Mouse (Mus musculus): ENCODE measurements at regions not wholly inside any gene's neighbourhood (a gene's known extent, or its start where the extent isn't known, plus 50 kb on each side); places are given as distances from the start of the nearest gene placed in this dataset.

DNA sequence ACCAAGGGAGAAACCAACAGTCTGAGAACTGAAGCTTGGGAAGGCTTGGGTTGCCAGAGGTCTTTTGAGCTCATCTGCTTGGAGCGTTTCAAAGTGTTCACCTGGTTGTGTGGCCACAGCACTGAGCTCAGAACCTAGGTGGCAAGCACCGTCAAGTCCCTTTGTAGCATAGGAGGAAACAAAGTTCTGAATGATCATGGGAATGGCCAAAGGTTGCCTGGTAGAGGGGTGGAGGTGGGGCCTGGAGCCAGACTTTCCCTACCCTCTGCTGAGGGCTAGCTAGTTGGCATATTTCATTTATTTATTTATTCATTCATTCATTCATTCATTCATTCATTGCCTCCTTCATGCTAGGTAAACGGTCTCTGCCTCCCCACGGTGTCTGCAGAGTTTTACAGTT lies 134.9 kb upstream of the 1600014C23Rik start:
- ATAC-seq (replicated peaks; ENCODE audit: poor library complexity), result no peak

DNA sequence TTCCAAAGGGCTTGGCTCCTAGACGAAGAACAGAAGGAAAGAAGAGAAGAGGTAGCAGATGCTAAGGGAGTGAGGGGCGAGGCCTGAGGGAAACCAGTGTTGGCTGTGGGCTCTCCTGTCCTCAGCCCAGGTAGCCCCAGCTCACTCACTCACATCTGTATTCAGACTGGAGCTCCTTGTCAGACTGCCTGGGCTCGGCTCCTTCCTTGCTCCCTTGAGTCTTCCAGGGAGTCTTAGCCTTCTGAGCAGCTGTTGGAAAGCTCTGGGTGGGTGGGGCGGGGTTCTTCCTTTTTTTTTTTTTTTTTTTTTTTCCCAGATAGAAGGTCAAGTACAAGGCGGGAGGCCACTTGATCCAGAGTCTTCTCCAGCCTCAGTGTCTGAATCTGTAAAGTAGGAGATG lies 134.1 kb upstream of the 1600014C23Rik start:
- ATAC-seq (replicated peaks; ENCODE audit: poor library complexity), result no peak

DNA sequence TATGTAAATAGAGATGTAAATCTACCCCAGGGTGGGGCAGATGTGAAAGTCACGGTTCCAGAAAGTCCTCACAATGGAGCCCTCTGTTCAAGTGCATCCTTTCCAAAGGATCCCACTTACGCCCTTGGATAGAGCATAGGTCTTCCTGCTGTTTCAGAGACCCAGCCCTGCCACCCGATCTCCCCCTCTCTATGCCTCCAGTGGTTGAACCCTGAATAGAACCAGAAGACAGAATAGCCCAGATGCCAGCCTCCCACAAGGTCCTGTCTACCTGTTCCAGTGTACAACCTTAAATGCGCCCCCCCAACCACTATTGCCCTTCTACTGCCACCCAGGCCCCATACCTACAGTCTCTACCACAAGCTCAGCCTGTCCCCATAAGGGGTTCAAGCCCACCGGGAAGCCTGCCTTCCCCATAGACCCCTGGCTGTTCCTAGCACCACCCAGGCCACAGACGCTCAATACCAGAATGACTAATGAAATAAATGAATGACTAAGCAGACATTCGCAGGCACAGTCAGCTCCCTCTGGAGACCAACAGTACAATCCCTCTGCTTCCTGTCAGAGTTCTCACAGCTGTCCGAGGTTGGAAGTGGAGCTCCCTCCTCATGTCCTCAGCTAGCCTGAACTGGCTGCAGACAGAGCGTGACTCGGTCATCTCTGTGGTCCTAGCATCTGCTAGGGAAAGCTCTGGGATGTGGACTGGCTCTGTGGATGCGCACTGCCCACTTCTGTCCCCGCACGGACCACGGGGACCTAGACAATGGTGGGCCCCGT lies 133.4 kb upstream of the 1600014C23Rik start:
- peak; percentile 45 for ATAC-seq (replicated peaks; ENCODE audit: poor library complexity)

DNA sequence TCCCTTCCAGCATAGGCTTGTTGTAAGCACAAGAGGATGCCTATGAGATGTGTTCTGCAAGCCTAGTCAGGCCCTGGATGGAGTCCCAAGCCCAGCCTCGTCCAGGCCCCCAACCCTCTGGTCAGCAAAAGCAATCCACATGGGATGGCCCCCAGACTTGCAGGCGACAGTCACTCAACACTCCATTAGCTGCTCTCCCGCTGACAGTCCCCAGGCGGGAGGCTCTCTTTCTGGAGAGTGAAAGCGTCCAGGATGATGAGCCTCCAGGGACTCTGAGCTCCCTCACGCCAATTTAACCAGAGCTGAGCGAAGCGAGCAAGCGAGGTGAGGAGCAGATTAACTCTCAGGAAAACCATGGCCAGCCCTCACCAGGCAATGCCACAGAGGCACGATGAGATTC lies 132.7 kb upstream of the 1600014C23Rik start:
- ATAC-seq (replicated peaks; ENCODE audit: poor library complexity), result no peak

DNA sequence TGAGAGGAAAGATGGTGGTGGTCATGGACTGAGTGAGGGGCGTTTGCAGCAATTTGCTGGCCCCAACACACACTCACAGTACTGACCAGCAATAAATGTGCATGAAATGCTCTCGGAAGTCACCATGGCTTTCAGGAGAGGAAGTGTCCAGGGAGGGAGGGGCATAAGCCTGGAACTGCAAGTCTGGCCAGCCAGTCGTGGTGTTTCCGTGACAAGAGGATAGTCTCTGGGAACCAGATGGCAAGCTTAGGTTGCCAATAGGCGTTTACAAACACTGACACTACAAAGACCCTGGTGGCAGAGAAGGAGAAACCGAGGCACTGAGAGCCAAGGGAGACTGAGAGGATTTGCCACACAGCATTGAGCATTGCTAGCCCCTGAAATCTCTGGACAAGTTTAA lies 132.3 kb upstream of the 1600014C23Rik start:
- no peak for ATAC-seq (replicated peaks; ENCODE audit: poor library complexity)

DNA sequence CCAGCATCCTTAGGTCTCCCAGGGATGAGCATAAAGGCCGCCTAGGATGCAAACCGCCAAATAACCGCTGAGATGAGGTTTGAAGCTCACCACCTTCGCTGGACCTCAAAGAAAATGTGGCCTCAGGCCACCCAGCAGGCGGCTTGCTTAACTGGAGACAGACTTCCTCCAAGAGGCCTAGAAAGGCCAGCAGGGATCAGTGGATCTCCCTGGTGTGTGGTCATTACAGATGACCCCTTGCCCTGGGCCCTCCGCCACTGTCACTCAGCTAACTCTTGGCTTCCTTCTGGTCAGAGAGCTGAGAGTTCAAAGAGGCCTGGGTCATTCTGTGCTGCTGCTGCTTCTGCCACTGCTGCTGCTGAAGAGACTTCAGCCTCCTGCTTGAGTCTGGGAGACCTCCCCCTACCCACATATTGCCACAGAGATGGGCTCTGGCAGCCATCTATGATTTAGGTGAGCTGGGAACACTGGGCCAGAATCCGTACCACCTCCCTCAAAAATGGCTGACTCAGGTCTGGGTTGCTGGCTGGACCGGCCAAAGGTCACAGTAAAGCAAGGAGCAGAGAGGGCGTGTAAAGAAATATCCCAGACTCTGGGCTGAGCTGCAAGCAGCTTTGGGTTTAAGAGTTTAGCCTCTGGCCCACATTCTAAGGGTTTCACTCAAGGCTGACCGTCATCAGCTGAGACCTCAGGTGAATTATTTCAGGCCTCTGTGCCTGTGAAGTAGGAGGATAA lies 130.0 kb upstream of the 1600014C23Rik start:
- ATAC-seq (replicated peaks; ENCODE audit: poor library complexity), result no peak

DNA sequence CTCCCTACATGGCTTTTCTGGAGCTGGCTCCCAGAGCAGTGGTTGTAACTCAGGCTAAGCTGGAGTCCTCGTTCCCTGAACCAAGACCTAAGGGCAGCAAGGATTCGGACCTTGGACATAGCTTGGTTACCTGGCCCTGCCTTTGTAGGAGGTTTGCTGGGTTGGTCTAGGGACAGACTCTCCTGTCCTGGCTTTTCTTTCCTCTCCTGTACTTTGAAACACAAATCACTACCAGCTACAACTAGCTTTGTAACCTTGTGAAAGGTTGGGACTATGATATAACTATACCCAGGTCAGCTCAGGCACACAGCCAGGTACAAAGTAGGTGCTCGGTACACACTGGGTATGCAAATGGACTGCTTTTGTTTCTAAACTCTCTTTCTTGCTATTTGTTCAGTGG lies 129.4 kb upstream of the 1600014C23Rik start:
- no peak for ATAC-seq (replicated peaks; ENCODE audit: poor library complexity)

DNA sequence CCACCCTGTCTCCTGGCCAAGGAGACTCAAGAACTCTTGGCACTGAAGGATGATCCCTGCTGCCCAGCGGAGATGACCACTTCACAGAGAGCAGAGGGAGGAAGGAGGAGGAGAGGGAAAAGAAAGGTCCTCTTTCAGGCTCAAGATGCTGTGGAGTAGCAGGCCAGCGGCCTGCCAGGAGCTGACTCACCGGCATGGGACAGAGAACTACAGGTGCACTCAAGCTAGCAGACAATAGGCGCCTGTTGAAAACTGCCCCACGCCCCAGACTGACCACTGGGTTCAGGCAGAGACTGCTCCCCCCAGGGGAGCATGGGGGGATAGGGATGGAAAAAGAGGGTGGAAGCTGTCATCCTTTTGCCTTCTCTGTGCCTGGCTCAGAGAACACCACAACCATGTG lies 125.8 kb upstream of the 1600014C23Rik start:
- ATAC-seq (replicated peaks; ENCODE audit: poor library complexity), result no peak

DNA sequence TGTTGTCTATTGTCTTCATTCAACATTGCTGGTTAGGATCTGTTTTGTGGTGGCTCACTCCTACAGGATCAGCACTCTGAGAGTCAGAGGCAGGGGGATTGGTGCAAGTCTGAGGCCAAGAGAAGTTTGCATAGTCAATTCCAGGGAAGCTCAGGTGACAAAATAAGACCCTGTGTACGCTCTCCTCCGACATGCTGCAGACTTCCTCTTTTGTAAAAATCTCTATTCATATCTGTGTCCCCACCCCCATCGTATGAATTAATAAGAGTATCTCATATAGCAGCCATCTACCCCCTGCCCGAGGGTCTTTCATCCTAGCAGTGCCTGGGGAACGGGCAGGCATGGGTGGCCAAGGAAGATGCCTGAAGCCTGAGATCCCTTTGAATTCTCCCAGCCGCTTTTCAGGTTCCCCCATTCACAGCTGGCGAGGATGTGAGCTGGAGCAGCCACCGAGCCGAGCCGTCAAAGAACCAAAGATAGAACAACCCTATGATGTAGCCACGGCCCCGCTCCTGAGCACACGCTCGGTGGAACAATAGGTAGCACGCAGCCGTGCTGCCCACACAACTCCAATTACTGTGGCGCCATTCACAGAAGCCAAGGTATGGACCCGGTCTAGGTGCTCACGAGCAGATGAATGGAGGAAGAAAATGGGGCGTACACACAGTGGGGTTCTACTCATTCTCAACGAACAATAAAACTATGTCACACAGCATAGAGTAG lies 120.4 kb upstream of the 1600014C23Rik start:
- no peak for ATAC-seq (replicated peaks; ENCODE audit: poor library complexity)

DNA sequence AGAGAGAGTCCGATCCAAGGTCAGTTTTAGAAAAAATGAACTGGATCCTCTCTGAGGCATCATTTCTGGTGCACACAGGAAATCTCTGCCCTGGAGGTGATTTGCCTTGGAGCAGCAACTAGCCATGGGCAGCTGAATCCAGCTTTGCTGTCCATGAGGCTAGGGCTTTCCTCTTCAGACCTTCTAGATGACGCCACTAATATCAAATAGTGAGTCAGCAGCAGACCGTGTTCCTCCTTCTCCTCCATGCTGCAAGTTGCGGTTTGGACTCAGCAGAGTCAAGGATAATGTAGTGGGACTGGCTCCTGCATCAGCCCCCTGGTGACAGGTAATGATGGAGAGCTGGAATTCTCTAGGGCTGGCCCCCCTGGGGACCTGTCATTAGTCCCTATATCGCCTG lies 118.8 kb upstream of the 1600014C23Rik start:
- ATAC-seq (replicated peaks; ENCODE audit: poor library complexity), result peak; percentile 77

DNA sequence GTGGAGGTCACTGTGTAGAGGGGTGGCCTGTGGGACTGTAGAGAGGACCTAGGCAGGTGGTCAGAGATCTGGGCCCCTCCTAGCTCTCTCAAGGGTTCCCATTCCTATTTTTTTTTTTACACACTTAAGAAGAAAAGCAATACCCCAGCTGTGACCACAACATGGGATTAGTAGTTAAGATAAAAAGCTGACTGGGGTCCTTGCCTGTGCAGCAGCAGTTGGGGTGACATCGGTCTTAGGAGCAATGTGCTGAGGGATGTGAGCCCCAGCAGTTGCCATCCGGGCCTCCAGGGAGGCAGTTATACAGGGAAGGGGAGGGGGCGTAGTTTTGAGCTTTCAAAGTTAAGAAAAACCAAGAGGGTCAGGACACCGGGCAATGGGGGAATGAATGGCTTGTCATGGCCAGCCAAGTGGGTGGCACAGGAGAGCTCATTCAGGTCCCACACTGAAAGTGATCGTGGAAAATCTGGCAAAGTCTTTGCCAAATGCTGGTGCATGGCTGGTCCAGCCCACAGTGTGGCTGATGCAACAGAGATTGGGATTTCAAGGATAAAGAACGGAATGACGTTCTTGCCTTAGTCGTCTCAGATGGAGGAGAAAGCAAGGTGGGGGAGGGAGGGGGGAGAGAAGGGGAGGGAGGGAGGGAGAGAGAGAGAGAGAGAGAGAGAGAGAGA lies 118.2 kb upstream of the 1600014C23Rik start:
- no peak for ATAC-seq (replicated peaks; ENCODE audit: poor library complexity)

DNA sequence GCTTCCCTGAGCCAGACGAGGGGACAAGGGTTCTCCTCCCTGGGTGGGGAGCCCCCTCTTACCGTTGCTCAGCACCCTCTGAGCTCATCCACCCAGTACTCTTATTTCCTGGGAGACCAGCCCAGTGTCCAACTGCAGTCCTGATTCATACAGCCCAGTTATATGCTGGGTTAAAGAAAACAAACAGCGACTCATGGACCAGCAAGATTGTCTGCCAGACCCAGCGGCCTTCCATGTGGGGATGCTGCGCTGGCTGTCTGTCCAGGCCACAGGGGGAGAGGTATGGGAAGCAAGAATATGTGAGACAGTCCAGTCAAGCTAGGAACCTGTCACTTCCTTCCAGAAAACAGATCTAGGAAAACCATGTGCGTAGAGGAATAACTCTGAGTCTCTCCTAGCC lies 117.3 kb upstream of the 1600014C23Rik start:
- no peak for ATAC-seq (replicated peaks; ENCODE audit: poor library complexity)

DNA sequence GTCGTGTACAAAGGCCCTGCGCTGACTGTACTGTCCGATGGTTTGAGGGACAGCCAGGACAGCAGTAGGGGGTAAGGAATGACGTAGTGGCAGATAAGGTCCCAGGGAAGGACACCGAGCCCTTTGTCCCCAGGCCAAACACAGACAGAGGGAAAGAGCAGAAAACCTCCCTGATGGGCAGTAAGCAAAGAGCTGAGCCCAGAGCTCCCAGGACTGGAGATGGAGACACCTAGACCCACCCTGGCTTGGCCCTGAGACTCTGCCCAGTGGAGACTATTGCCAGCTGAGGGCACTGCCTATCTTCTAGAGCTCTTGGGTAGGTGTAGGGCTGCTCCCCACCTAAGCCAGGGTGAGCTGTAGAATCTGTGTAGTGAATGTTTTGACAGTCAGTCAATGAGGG lies 116.5 kb upstream of the 1600014C23Rik start:
- no peak for ATAC-seq (replicated peaks; ENCODE audit: poor library complexity)

DNA sequence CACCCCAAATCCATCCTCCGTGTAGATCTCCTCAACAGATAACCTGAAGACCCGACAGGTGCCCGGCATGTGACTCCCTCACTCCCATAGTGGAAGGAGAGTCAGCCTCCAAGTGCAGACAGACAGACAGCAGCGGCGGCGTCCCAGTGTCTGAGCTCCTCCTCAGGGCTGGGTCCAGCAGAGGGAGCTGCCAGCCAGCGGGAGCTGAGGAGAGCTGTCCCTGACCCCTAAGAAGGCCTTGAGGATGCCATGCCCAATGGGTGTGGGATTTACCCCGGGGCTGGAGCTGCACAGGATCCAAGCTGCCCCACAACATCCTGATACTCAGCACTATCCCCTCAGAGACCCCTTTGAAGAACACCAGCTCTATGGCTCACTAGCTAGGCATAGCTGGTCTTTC lies 115.0 kb upstream of the 1600014C23Rik start:
- peak; percentile 42; the same call in 1 of the 2 replicates for ATAC-seq (replicated peaks; ENCODE audit: poor library complexity)

DNA sequence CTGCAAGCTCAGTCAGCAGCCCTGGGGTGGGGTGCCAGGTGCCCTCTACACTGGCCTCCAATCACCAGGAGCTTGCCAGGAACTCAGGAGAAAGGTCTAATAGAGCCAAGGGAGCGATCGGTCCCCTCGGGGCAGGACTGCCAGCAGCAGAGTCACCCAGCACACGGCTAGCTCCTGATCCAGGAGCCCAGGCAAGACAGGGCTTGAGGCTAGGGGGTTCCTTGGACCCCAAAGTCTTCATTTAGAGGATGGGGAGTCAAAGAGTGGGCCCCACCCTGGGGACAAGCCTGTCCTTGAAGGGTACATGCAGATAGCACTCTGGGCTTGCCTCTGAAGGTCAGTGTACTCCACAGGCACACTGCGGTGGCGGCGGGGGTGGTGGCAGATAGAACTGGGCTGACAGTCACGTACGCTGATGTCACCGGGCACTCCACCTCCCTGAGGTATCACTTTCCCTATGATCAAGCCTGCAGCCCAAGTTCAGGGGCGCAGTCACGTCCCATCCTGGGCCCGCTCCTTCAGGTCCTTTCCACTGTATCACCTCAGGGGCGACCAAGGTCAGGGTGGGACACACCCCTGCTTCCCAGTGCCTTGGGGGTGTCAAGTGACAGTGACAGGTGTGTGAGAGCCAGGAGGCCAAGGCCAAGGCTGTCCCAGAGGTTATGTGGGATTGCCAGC lies 114.2 kb upstream of the 1600014C23Rik start:
- ATAC-seq (replicated peaks; ENCODE audit: poor library complexity), result no peak

DNA sequence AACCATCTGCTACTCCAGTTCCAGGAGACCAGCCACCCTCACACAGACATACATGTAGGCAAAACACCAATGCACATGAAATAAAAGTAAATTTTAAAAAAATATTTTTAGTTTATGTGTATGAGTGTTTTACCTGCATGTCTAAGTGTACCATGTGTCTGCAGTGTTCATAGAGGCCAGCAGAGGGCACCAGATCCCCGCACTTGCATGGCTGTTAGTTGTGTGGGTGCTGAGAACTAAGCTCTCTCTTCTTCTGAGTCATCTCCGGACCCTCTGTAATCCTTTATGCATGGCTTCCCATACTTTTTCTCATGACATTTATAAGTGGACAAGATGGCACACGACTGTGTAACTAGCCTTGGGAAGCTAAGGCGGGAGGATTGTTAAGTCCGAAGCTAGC lies 112.2 kb upstream of the 1600014C23Rik start:
- ATAC-seq (replicated peaks; ENCODE audit: poor library complexity), result no peak

DNA sequence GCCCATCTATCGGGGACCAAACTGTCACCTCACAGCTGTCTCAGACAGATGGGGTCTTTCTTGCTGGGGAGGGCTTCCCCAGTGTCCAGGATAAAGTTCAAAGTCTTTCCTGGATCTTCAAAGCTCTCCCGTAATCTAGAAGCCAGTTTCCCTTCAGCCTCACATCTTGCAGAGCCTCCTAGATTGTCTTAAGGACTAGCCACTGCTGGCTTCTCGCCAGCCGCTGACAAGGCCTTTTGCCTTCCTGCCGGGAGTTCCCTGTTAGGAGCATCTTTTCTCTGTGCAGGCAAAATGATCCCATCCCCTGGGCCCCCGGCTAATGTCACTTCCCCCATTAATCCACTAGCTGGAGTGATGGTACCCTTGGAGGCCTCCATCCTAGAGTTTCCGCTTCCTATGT lies 103.1 kb upstream of the 1600014C23Rik start:
- ATAC-seq (replicated peaks; ENCODE audit: poor library complexity), result no peak

DNA sequence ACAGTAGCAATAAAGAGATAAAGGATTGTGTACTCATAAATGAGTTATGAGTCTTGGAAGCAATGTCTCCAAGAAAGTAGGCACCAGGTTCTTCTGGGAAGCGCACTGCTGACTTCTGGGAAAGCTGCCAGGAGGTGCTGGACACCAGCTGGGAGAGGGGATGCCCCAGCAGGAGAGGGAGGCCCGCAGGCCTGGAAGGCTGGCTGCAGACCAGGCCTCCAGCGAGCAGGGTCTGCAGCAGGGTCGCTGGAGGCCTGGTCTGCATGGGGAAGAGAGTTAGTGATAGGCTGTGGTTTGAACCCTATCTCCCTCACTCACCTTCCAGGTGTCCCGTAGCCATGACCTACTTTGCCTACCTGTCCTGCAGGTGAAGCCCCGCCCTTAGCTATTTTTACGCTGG lies 102.6 kb upstream of the 1600014C23Rik start:
- no peak for ATAC-seq (replicated peaks; ENCODE audit: poor library complexity)

DNA sequence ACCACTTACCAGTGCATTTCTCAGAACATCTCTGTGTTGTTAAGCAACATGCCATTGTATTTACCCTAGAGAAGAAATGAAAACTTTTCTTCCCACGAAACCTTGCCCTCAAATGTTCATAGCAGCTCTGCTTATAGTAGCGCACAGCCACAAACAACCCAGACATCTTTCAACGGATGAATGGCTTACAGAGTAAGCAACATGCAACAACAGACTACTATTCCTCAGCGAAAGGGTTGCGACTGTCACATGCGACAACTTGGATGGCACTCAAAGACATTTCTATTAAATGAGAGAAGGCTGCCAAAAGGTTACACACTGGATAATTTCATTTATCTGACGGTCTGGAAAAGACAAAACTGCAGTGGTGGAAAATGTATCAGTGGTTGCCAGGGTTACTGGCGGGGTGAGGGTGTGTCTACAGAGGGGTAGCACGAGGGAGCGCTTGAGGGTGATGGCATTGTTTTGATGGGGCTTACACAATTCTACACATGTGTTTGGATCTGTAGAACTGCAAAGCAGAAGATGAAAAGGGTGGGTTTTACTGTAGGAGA lies 101.0 kb upstream of the 1600014C23Rik start:
- ATAC-seq (replicated peaks; ENCODE audit: poor library complexity), result no peak

DNA sequence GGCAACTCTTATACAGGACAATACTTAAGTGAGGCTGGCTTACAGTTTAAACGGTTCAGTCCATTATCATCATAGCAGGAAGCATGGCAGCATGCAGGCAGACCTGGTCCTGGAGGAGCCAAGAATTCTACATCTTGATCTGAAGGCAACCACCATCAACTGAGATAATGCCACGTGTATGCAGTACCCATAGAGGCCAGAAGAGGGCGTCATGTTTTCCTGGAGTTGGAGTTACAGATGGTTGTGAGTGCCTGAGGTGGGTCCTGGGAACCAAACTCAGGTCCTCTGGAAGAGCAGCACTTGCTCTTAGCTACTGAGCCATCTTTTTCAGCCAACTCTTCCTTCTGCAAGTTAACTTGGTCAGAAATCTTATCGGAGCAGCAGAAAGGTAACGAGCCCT lies 96.7 kb upstream of the 1600014C23Rik start:
- ATAC-seq (replicated peaks; ENCODE audit: poor library complexity), result no peak

All from megakaryocyte progenitor cell, adult 5-6 weeks (primary cell).